Comparison of ENCODE assay signal across 16 mouse cellular contexts in the genomic region with DNA sequence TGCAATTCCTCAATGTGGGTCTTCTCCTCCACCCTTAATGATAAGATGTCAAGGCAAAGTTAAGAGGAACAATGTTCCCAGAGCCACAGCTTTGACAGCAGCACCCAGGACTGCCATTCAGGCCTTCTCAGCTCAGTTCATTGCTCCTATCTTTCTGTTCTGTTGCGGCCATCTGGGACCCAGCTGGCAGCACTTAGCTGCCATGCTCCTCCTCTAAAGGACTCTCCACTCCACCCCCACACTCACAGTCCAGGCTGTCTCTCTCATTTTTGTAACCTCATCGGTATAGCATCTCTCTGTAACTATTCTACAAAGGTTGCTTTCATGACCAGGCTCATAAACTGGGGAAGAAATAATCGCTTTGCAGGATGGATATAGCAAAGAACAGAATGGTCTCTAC.
DNase-seq lines count a peak whose midpoint lies in the region; ATAC-seq lines count a peak whose summit lies in the region.
"Had no signal": no experiment of that assay in that cellular context is flagged by ENCODE, and none has a peak within 500 bp of the region (broad histone marks: within the 10 kb centered on the region; RNA-seq: fewer than 3 reads in every experiment).

No protein-coding gene starts in this region.

- WGBS in hindbrain, embryonic 10.5 days: 71% methylated on average over 3 of the region's 3 CpGs
- 65% methylated on average over 3 of the region's 3 CpGs for WGBS in hindbrain, embryonic 12.5 days
- 63% methylated on average over 3 of the region's 3 CpGs for WGBS in embryonic facial prominence, embryonic 11.5 days

- no peak for ATAC-seq in hindbrain, embryonic 12.5 days (ENCODE audit: low FRiP score)
- ATAC-seq in embryonic facial prominence, embryonic 11.5 days (replicated peaks; ENCODE audit: insufficient number of reproducible peaks, low FRiP score, low TSS enrichment, low read depth): no peak
- ATAC-seq: liver, postnatal 0 days had no signal

- H3K9me3 ChIP-seq in hindbrain, embryonic 10.5 days: no peaks in the 10 kb centered on the region
- H3K9me3 ChIP-seq in hindbrain, embryonic 12.5 days (replicated peaks): no peaks in the 10 kb centered on the region
- H3K9me3 ChIP-seq in embryonic facial prominence, embryonic 11.5 days (replicated peaks; ENCODE audit: control insufficient read depth, low read length): no peaks in the 10 kb centered on the region
- H3K9me3 ChIP-seq: forebrain, embryonic 10.5 days; limb, embryonic 15.5 days; neural tube, embryonic 13.5 days; stomach, embryonic 15.5 days had no signal

- H3K9ac ChIP-seq in hindbrain, embryonic 12.5 days: no peak overlapping the region
- H3K9ac ChIP-seq in embryonic facial prominence, embryonic 11.5 days (replicated peaks; ENCODE audit: low read length): no peak overlapping the region
- H3K9ac ChIP-seq: limb, embryonic 15.5 days; liver, postnatal 0 days; neural tube, embryonic 13.5 days; stomach, embryonic 15.5 days had no signal

- H3K4me1 ChIP-seq in hindbrain, embryonic 10.5 days (replicated peaks): no peaks in the 10 kb centered on the region
- no peaks in the 10 kb centered on the region for H3K4me1 ChIP-seq in hindbrain, embryonic 12.5 days
- no peaks in the 10 kb centered on the region for H3K4me1 ChIP-seq in embryonic facial prominence, embryonic 11.5 days (ENCODE audit: control insufficient read depth, insufficient read depth, low read length)
- H3K4me1 ChIP-seq: forebrain, embryonic 10.5 days; limb, embryonic 15.5 days; neural tube, embryonic 13.5 days; stomach, embryonic 15.5 days had no signal

- no peak overlapping the region for H3K4me2 ChIP-seq in hindbrain, embryonic 12.5 days (replicated peaks)
- H3K4me2 ChIP-seq in embryonic facial prominence, embryonic 11.5 days (ENCODE audit: low read depth, low read length): no peak overlapping the region
- H3K4me2 ChIP-seq: limb, embryonic 15.5 days; neural tube, embryonic 13.5 days; stomach, embryonic 15.5 days had no signal

- peak; percentile 3 to 25 for DNase-seq in cerebellum, adult 18-20 months
- DNase-seq in cerebellum, adult 11 months: no peak
- DNase-seq in hindbrain, embryonic 10.5 days (ENCODE audit: low spot score): peak; percentile 2
- DNase-seq in brain, adult 2 months (ENCODE audit: low read depth, low spot score): peak; percentile 59
- peak; percentile 2 for DNase-seq in embryonic facial prominence, embryonic 11.5 days (ENCODE audit: low spot score)
- DNase-seq in thymus, postnatal 14 days: no peak
- DNase-seq in spleen, postnatal 10 days (ENCODE audit: low spot score in 2 of 2): no peak
- DNase-seq: adrenal gland, postnatal 36 days; kidney, adult 2 months; kidney, postnatal 36 days; liver, postnatal 0 days had no signal

- no peak overlapping the region for H3K4me3 ChIP-seq in hindbrain, embryonic 10.5 days
- H3K4me3 ChIP-seq in hindbrain, embryonic 12.5 days: no peak overlapping the region
- no peak overlapping the region for H3K4me3 ChIP-seq in embryonic facial prominence, embryonic 11.5 days (ENCODE audit: low read depth, low read length)
- H3K4me3 ChIP-seq: forebrain, embryonic 10.5 days; limb, embryonic 15.5 days; neural tube, embryonic 13.5 days; stomach, embryonic 15.5 days had no signal

- peaks cover 67% of the 10 kb centered on the region for H3K27me3 ChIP-seq in hindbrain, embryonic 10.5 days (ENCODE audit: insufficient read depth, poor library complexity, severe bottlenecking)
- peaks cover 29% of the 10 kb centered on the region for H3K27me3 ChIP-seq in hindbrain, embryonic 12.5 days
- H3K27me3 ChIP-seq in embryonic facial prominence, embryonic 11.5 days (ENCODE audit: control insufficient read depth, insufficient read depth, low read length): no peaks in the 10 kb centered on the region
- H3K27me3 ChIP-seq: stomach, embryonic 15.5 days had no signal

- H3K36me3 ChIP-seq in hindbrain, embryonic 10.5 days: no peaks in the 10 kb centered on the region
- H3K36me3 ChIP-seq in hindbrain, embryonic 12.5 days: no peaks in the 10 kb centered on the region
- H3K36me3 ChIP-seq in embryonic facial prominence, embryonic 11.5 days (replicated peaks; ENCODE audit: control insufficient read depth, insufficient read depth, low read depth, low read length): no peaks in the 10 kb centered on the region
- H3K36me3 ChIP-seq: forebrain, embryonic 10.5 days; limb, embryonic 15.5 days; neural tube, embryonic 13.5 days; stomach, embryonic 15.5 days had no signal

- no peak overlapping the region for H3K27ac ChIP-seq in hindbrain, embryonic 10.5 days
- no peak overlapping the region for H3K27ac ChIP-seq in hindbrain, embryonic 12.5 days
- H3K27ac ChIP-seq in embryonic facial prominence, embryonic 11.5 days (replicated peaks; ENCODE audit: low read depth, low read length): no peak overlapping the region
- H3K27ac ChIP-seq: forebrain, embryonic 10.5 days; limb, embryonic 15.5 days; neural tube, embryonic 13.5 days; stomach, embryonic 15.5 days had no signal

Comparison
In these comparisons a context has a peak if more than half of its experiments do, and no peak if none do; other contexts are left out.
1. DNase-seq: peak in cerebellum, adult 18-20 months (2 of 2), hindbrain, embryonic 10.5 days (single experiment), brain, adult 2 months (single experiment) and embryonic facial prominence, embryonic 11.5 days (single experiment); none in cerebellum, adult 11 months (single experiment), thymus, postnatal 14 days (single experiment) and spleen, postnatal 10 days (0 of 2).